Mouse (Mus musculus) midbrain, embryonic 12.5 days (tissue): ENCODE data around the gene Olfr452. TPM values are rescaled to one million over a fixed set of nuclear protein-coding genes. Genes with fewer than 3 reads are reported as not detected.

Source experiments
- polyA plus RNA-seq: library from polyadenylated mRNA; unstranded; fragments of >200 nt; fragmentation: Nextera tagmentation; extraction: Ambion mirVana; gene quantifications from 2 replicates; pipeline ENCODE4 v1.2.1, GENCODE M21; 2016

The Olfr452 gene
- polyA plus RNA-seq, 1 experiment from 2014 or later = not detected

Other genes with a start within 250 kb of the Olfr452 start
- gene Olfr455, start 237.5 kb upstream of the Olfr452 start, polyA plus RNA-seq = not detected in 2 replicates
- not detected in 2 replicates for gene Tcaf3, start 187.4 kb upstream of the Olfr452 start, polyA plus RNA-seq
- gene Tcaf2, start 139.8 kb upstream of the Olfr452 start, polyA plus RNA-seq = 3.2 TPM in 2 replicates
- gene Tcaf1, start 75.0 kb upstream of the Olfr452 start, polyA plus RNA-seq = 182 and 205 TPM in 2 replicates
- gene Olfr453, start 45.7 kb upstream of the Olfr452 start, polyA plus RNA-seq = not detected in 2 replicates
- not detected in 2 replicates for gene Olfr38, start 28.7 kb upstream of the Olfr452 start, polyA plus RNA-seq
- gene Olfr450, start 26.8 kb downstream of the Olfr452 start, polyA plus RNA-seq = not detected in 2 replicates
- gene Olfr449, start 49.3 kb downstream of the Olfr452 start, polyA plus RNA-seq = not detected in 2 replicates
- gene Olfr448, start 105.3 kb downstream of the Olfr452 start, polyA plus RNA-seq = not detected in 2 replicates
- not detected in 2 replicates for gene Olfr447, start 123.8 kb downstream of the Olfr452 start, polyA plus RNA-seq
- not detected in 2 replicates for gene Olfr446, start 136.3 kb downstream of the Olfr452 start, polyA plus RNA-seq
- not detected in 2 replicates for gene Olfr444, start 164.0 kb downstream of the Olfr452 start, polyA plus RNA-seq